ENCODE assay signal across 16 mouse cellular contexts in genomic region chr1:186726117-186726516, GRCm38 (mm10). TPM values are rescaled to one million over a fixed set of nuclear protein-coding genes. Genes with fewer than 3 reads are reported as not detected.
"Had no signal": no experiment of that assay in that cellular context is flagged by ENCODE, and none has a peak within 500 bp of the region (broad histone marks: within the 10 kb centered on the region; RNA-seq: fewer than 3 reads in every experiment).

No protein-coding gene starts in this region.

- ATAC-seq: liver, embryonic 12.5 days; midbrain, embryonic 16.5 days had no signal

- DNase-seq: left cerebral cortex, postnatal 4 days; lung, embryonic 14.5 days; lung, postnatal 10 days; lung, postnatal 4 days; right cerebral cortex, postnatal 14 days; thymus, adult 2 months; thymus, postnatal 25 days had no signal

- H3K27ac ChIP-seq: hindbrain, embryonic 15.5 days; layer of hippocampus, adult 2 months; limb, embryonic 15.5 days; liver, embryonic 12.5 days; midbrain, embryonic 12.5 days; neural tube, embryonic 13.5 days; stomach, embryonic 15.5 days had no signal

- H3K4me3 ChIP-seq: hindbrain, embryonic 15.5 days; layer of hippocampus, adult 2 months; limb, embryonic 15.5 days; liver, embryonic 12.5 days; midbrain, embryonic 12.5 days; neural tube, embryonic 13.5 days; stomach, embryonic 15.5 days had no signal

- H3K27me3 ChIP-seq: hindbrain, embryonic 15.5 days; limb, embryonic 15.5 days; liver, embryonic 12.5 days; midbrain, embryonic 12.5 days; neural tube, embryonic 13.5 days; stomach, embryonic 15.5 days had no signal

- H3K36me3 ChIP-seq: hindbrain, embryonic 15.5 days; midbrain, embryonic 12.5 days; neural tube, embryonic 13.5 days; stomach, embryonic 15.5 days had no signal

- H3K9me3 ChIP-seq: hindbrain, embryonic 15.5 days; limb, embryonic 15.5 days; liver, embryonic 12.5 days; midbrain, embryonic 12.5 days; neural tube, embryonic 13.5 days; stomach, embryonic 15.5 days had no signal

- H3K9ac ChIP-seq: hindbrain, embryonic 15.5 days; limb, embryonic 15.5 days; liver, embryonic 12.5 days; lung, embryonic 14.5 days; midbrain, embryonic 12.5 days; neural tube, embryonic 13.5 days; stomach, embryonic 15.5 days had no signal

- H3K4me2 ChIP-seq: hindbrain, embryonic 15.5 days; limb, embryonic 15.5 days; liver, embryonic 12.5 days; lung, embryonic 14.5 days; midbrain, embryonic 12.5 days; neural tube, embryonic 13.5 days; stomach, embryonic 15.5 days had no signal

- H3K4me1 ChIP-seq: hindbrain, embryonic 15.5 days; midbrain, embryonic 12.5 days; stomach, embryonic 15.5 days had no signal

RNA-seq across cellular contexts. Expression of gene Tgfb2, which starts 20.3 kb away (rescaled TPM):
- total RNA-seq: megakaryocyte, adult 5-6 weeks had no signal
